Mouse (Mus musculus): ENCODE measurements around the gene Arsj.

- TF ChIP-seq CTCF (IDR thresholded peaks at IDR 0.05; ENCODE audit: low read depth) = no peak
- TF ChIP-seq EP300 (optimal IDR thresholded peaks at IDR 0.05) = no peak
These were observed 75.8 kb downstream of the Arsj start for GRCm38 (mm10) chr3:126439331-126439730.
